Mouse (Mus musculus) intestine, postnatal 0 days (tissue): Measurements from ENCODE around the gene Mindy4. TPM values are rescaled to one million over a fixed set of nuclear protein-coding genes. Genes with fewer than 3 reads are reported as not detected.

Experiments
- ATAC-seq: fragments of 200-750 bp; cut with Nextera tagmentation; 2 replicates; pipeline ENCODE4 v1.8.0; 2017; ENCODE audit warnings: mild to moderate bottlenecking, moderate TSS enrichment, moderate library complexity
- H3K27ac ChIP-seq: fragments of 300-500 bp; sonication (generic); 2 replicates; pipeline ENCODE4 v1.5.1; 2014; ENCODE audit warnings: mild to moderate bottlenecking, low read depth, low read length, moderate library complexity
- H3K27me3 ChIP-seq: fragments of 300-500 bp; sonication (generic); replicated peaks from 2 replicates; pipeline ENCODE4 v1.6.1; 2014; ENCODE audit warnings: low read length, mixed read lengths; ENCODE audit not compliant: control insufficient read depth, insufficient read depth
- H3K36me3 ChIP-seq: fragments of 300-500 bp; sonication (generic); 2 replicates; pipeline ENCODE4 v1.6.1; 2014; ENCODE audit warnings: mild to moderate bottlenecking, moderate library complexity; ENCODE audit not compliant: control insufficient read depth, insufficient read depth
- H3K4me1 ChIP-seq: fragments of 300-500 bp; sonication (generic); replicated peaks from 2 replicates; pipeline ENCODE4 v1.6.1; 2014; ENCODE audit warnings: antibody characterized with exemption, low read length, mixed read lengths; ENCODE audit not compliant: control insufficient read depth, insufficient read depth
- H3K4me2 ChIP-seq: fragments of 300-500 bp; sonication (generic); replicated peaks from 2 replicates; pipeline ENCODE4 v1.6.1; 2014; ENCODE audit warnings: low read depth, mild to moderate bottlenecking, moderate library complexity
- H3K4me3 ChIP-seq: fragments of 300-500 bp; sonication (generic); 2 replicates; pipeline ENCODE4 v1.5.1; 2014; ENCODE audit warnings: low read depth, low read length
- H3K9ac ChIP-seq: fragments of 300-500 bp; sonication (generic); 2 replicates; pipeline ENCODE4 v1.6.1; 2014; ENCODE audit warnings: mild to moderate bottlenecking, low read depth, low read length
- H3K9me3 ChIP-seq: fragments of 300-500 bp; sonication (generic); 2 replicates; pipeline ENCODE4 v1.6.1; 2016; ENCODE audit warnings: mixed run types; ENCODE audit not compliant: control insufficient read depth
- CTCF ChIP-seq: sonication (generic); IDR thresholded peaks from 2 replicates; pipeline ENCODE4 v1.5.1; 2016; ENCODE audit warnings: low read depth, mild to moderate bottlenecking, control low read depth, antibody characterized with exemption, moderate library complexity
- WGBS: fragments of 180-500 bp; shearing (Covaris S2); extraction: QIAGEN DNeasy Blood & Tissue Kit; methylation state at CpG from one replicate; pipeline ENCODE4 v1.1.7; 2014; 5-methylcytosine and 5-hydroxymethylcytosine counted together
- polyA plus RNA-seq: library from polyadenylated mRNA; unstranded; fragments of >200 nt; fragmentation: Nextera tagmentation; extraction: Ambion mirVana; gene quantifications from 2 replicates; pipeline ENCODE4 v1.2.1, GENCODE M21; 2015

Mindy4 gene
- polyA plus RNA-seq, 1 experiment from 2014 or later = 2.1 TPM

GRCm38 (mm10) chr6:55295325-55295724 lies 92.1 kb downstream of the Mindy4 start:
- H3K4me3 ChIP-seq = no peak overlapping the region
- H3K4me2 ChIP-seq = no peak overlapping the region
- no peak for ATAC-seq
- H3K4me1 ChIP-seq = no peaks in the 10 kb centered on the region
- 79% methylated on average over 1 of the region's 1 CpGs for WGBS
- TF ChIP-seq CTCF = no peak
- H3K27ac ChIP-seq = no peak overlapping the region
- H3K9ac ChIP-seq = no peak overlapping the region
- no peaks in the 10 kb centered on the region for H3K36me3 ChIP-seq
- H3K27me3 ChIP-seq = no peaks in the 10 kb centered on the region
- H3K9me3 ChIP-seq = no peaks in the 10 kb centered on the region

- H3K27ac ChIP-seq = no peak overlapping the region
Measured at GRCm38 (mm10) chr6:55299482-55299881, 96.3 kb downstream of the Mindy4 start.

GRCm38 (mm10) chr6:55299917-55300316 lies 96.7 kb downstream of the Mindy4 start:
- Histone ChIP-seq H3K9ac (no peak overlapping the region), H3K36me3 (no peaks in the 10 kb centered on the region), H3K9me3 (no peaks in the 10 kb centered on the region), H3K4me3 (no peak overlapping the region), H3K4me1 (no peaks in the 10 kb centered on the region), H3K27me3 (no peaks in the 10 kb centered on the region), H3K27ac (no peak overlapping the region), H3K4me2 (no peak overlapping the region)
- WGBS = 93% methylated on average over 2 of the region's 2 CpGs
- TF ChIP-seq CTCF = no peak
- 0 out of 2 replicates have a peak, but pooled peaks have one; percentile 7 for ATAC-seq

More at GRCm38 (mm10) chr6:55299482-55299881, 96.3 kb downstream of the Mindy4 start:
- no peak overlapping the region for H3K9ac ChIP-seq
- H3K9me3 ChIP-seq = no peaks in the 10 kb centered on the region
- no peaks in the 10 kb centered on the region for H3K4me1 ChIP-seq
- H3K27me3 ChIP-seq = no peaks in the 10 kb centered on the region
- H3K36me3 ChIP-seq = no peaks in the 10 kb centered on the region
- TF ChIP-seq CTCF = no peak
- 48% methylated on average over 8 of the region's 8 CpGs for WGBS
- peak; percentile 73 for ATAC-seq
- H3K4me2 ChIP-seq = no peak overlapping the region
- H3K4me3 ChIP-seq = no peak overlapping the region

- Histone ChIP-seq H3K4me3 (no peak overlapping the region), H3K9ac (no peak overlapping the region), H3K27ac (no peak overlapping the region), H3K4me2 (no peak overlapping the region), H3K4me1 (no peaks in the 10 kb centered on the region), H3K36me3 (no peaks in the 10 kb centered on the region), H3K9me3 (no peaks in the 10 kb centered on the region), H3K27me3 (no peaks in the 10 kb centered on the region)
- no peak for TF ChIP-seq CTCF
- ATAC-seq = no peak
- 82% methylated on average over 11 of the region's 11 CpGs for WGBS
Measured at GRCm38 (mm10) chr6:55300704-55301103, 97.5 kb downstream of the Mindy4 start.

GRCm38 (mm10) chr6:55310179-55310578 lies 107.0 kb downstream of the Mindy4 start:
- Histone ChIP-seq H3K4me3 (no peak overlapping the region), H3K9ac (no peak overlapping the region), H3K27me3 (no peaks in the 10 kb centered on the region), H3K27ac (no peak overlapping the region), H3K36me3 (no peaks in the 10 kb centered on the region; the same call in 1 of the 2 replicates), H3K4me1 (no peaks in the 10 kb centered on the region), H3K4me2 (no peak overlapping the region), H3K9me3 (no peaks in the 10 kb centered on the region)
- 0 out of 2 replicates have a peak, but pooled peaks have one; percentile 27 for ATAC-seq
- 69% methylated on average over 2 of the region's 2 CpGs for WGBS
- TF ChIP-seq CTCF = no peak

GRCm38 (mm10) chr6:55311962-55312361 lies 108.8 kb downstream of the Mindy4 start:
- Histone ChIP-seq H3K4me1 (no peaks in the 10 kb centered on the region), H3K36me3 (no peaks in the 10 kb centered on the region; the same call in 1 of the 2 replicates), H3K4me3 (no peak overlapping the region), H3K27ac (no peak overlapping the region), H3K27me3 (no peaks in the 10 kb centered on the region), H3K4me2 (no peak overlapping the region), H3K9ac (no peak overlapping the region), H3K9me3 (no peaks in the 10 kb centered on the region)
- TF ChIP-seq CTCF = no peak
- ATAC-seq = no peak
- WGBS = 69% methylated on average over 5 of the region's 5 CpGs

GRCm38 (mm10) chr6:55313893-55314292 lies 110.7 kb downstream of the Mindy4 start:
- no peak for TF ChIP-seq CTCF
- 44% methylated on average over 4 of the region's 4 CpGs for WGBS
- Histone ChIP-seq H3K27me3 (no peaks in the 10 kb centered on the region), H3K27ac (no peak overlapping the region), H3K36me3 (no peaks in the 10 kb centered on the region; the same call in 1 of the 2 replicates), H3K9ac (no peak overlapping the region), H3K9me3 (no peaks in the 10 kb centered on the region), H3K4me3 (no peak overlapping the region), H3K4me1 (no peaks in the 10 kb centered on the region), H3K4me2 (no peak overlapping the region)
- ATAC-seq = no peak
